Mouse (Mus musculus) left cerebral cortex, postnatal 36 days (tissue): Measurements from ENCODE around the gene Timp1. TPM values are rescaled to one million over a fixed set of nuclear protein-coding genes. Genes with fewer than 3 reads are reported as not detected.

Experiments used
- DNase-seq, 2 experiments: peaks; one replicate each; pipeline ENCODE4 v3.0.0; 2021 to 2022; ENCODE audit warnings: low spot score in 2 of 2, mixed read lengths in 1 of 2
- intact Hi-C: fragments of 180-260 bp; cut with DNase I; formaldehyde crosslinking; loops from one replicate; pipeline ENCODE4 v1.15.1; 2025
- total RNA-seq, 2 experiments: library from RNA; stranded (reverse); gene quantifications; 2 replicates each; pipeline ENCODE4 v1.2.3; 2021

Timp1 gene
- total RNA-seq: under 1 TPM; 0.63 to 0.99 TPM

GRCm38 (mm10) chrX:20869962-20870513 lies at the start of gene Timp1:
Gene Timp1, plus strand, starts transcription at chrX:20870166.
- intact Hi-C loops: no loop called here
- DNase-seq: peak; percentile 37 to 39

- intact Hi-C loops: loop anchor here (2.0 to 10.0 kb wide), 2 partner anchors 44 to 96 kb away; partner anchors contain the start of gene Syn1
- DNase-seq: peak; percentile 71 to 73
These were observed 41.0 kb upstream of the Timp1 start for GRCm38 (mm10) chrX:20828934-20829333.

GRCm38 (mm10) chrX:20847232-20847631 lies 22.7 kb upstream of the Timp1 start:
- intact Hi-C loops: no loop called here
- no peak for DNase-seq

- no peak for DNase-seq
- intact Hi-C loops: no loop called here
These were observed 22.1 kb upstream of the Timp1 start for GRCm38 (mm10) chrX:20847816-20848215.

- intact Hi-C loops: no loop called here
- peak; percentile 86 to 89 for DNase-seq
These were observed 21.5 kb upstream of the Timp1 start for GRCm38 (mm10) chrX:20848256-20848984.

GRCm38 (mm10) chrX:20853794-20854193 lies 16.2 kb upstream of the Timp1 start:
- no peak for DNase-seq
- intact Hi-C loops: no loop called here

GRCm38 (mm10) chrX:20861453-20862104 lies 8.4 kb upstream of the Timp1 start:
- no peak for DNase-seq
- intact Hi-C loops: no loop called here

GRCm38 (mm10) chrX:20862105-20863065 lies 7.6 kb upstream of the Timp1 start:
- intact Hi-C loops: no loop called here
- DNase-seq: no peak

- intact Hi-C loops: no loop called here
- DNase-seq: no peak
These were observed 6.5 kb upstream of the Timp1 start for GRCm38 (mm10) chrX:20863161-20864101.

- intact Hi-C loops: no loop called here
- no peak for DNase-seq
These were observed 1.9 kb upstream of the Timp1 start for GRCm38 (mm10) chrX:20868091-20868490.

- DNase-seq: no peak
- intact Hi-C loops: no loop called here
These were observed 763 bp upstream of the Timp1 start for GRCm38 (mm10) chrX:20869203-20869602.

GRCm38 (mm10) chrX:20872928-20873500 lies 3.0 kb downstream of the Timp1 start:
- DNase-seq: no peak

GRCm38 (mm10) chrX:20875241-20875640 lies 5.3 kb downstream of the Timp1 start:
- no peak for DNase-seq
- intact Hi-C loops: no loop called here

More at GRCm38 (mm10) chrX:20872928-20873500, 3.0 kb downstream of the Timp1 start:
- intact Hi-C loops: loop anchor here (2.0 kb wide), 1 partner anchor 44 kb away; no protein-coding TSS in a partner anchor

GRCm38 (mm10) chrX:20910074-20910473 lies 40.1 kb downstream of the Timp1 start:
- intact Hi-C loops: no loop called here
- no peak for DNase-seq

- intact Hi-C loops: no loop called here
These were observed 43.8 kb downstream of the Timp1 start for GRCm38 (mm10) chrX:20913726-20914125.

GRCm38 (mm10) chrX:20915075-20915474 lies 45.1 kb downstream of the Timp1 start:
- no peak for DNase-seq
- intact Hi-C loops: no loop called here

More at GRCm38 (mm10) chrX:20913726-20914125, 43.8 kb downstream of the Timp1 start:
- DNase-seq: no peak

- intact Hi-C loops: loop anchor here (10.0 kb wide), 1 partner anchor 96 kb away; no protein-coding TSS in a partner anchor
- peak in 1 of 2 experiments; percentile 13 for DNase-seq
These were observed 50.4 kb downstream of the Timp1 start for GRCm38 (mm10) chrX:20920249-20920843.
